Mouse (Mus musculus): Measurements from ENCODE around the gene Dcp1a. TPM values are rescaled to one million over a fixed set of nuclear protein-coding genes. Genes with fewer than 3 reads are reported as not detected.
"Not testable (repeated sequence)": the region's sequence is repeated elsewhere in the genome, so short reads cannot be mapped to it uniquely, and the experiment has no call there.

Gene Dcp1a
- polyA plus RNA-seq, 1 experiment from 2014 or later: 3.3 TPM

DNA sequence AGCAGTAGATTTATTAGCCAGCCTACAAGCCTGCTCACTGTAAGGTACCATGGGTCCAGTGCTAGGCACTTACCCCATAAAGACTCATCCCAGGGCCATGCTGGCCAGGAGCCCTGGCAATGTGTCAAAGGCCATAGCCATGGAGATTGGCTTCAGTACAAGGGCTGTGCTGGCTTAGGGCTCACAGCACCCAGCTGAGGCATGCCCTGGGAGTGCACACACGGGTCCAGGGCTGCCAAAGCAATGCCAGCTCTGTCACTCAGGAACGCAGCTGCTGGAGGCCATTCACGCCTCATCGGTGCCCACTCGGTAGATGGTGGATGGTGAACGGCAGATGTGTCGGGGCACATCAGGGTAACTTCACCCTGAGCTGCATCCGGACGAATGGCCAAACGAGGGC is 62.2 kb downstream of the Dcp1a start:
- Histone ChIP-seq H3K4me3 (ENCODE audit: low read depth, low read length) (no peak overlapping the region), H3K9me3 (ENCODE audit: low read length) (no peaks in the 10 kb centered on the region), H3K36me3 (replicated peaks; ENCODE audit: insufficient read depth, low read length) (no peaks in the 10 kb centered on the region), H3K4me1 (ENCODE audit: insufficient read depth) (no peaks in the 10 kb centered on the region), H3K4me2 (ENCODE audit: low read depth, low read length) (no peak overlapping the region), H3K27ac (ENCODE audit: low read depth) (no peak overlapping the region), H3K9ac (replicated peaks) (no peak overlapping the region), H3K27me3 (ENCODE audit: insufficient read depth, low read length) (no peaks in the 10 kb centered on the region)
- TF ChIP-seq EP300 (IDR thresholded peaks at IDR 0.05; ENCODE audit: low read depth): no peak
- TF ChIP-seq CTCF (IDR thresholded peaks at IDR 0.05; ENCODE audit: low read depth): no peak
- WGBS (ENCODE audit: insufficient replicate concordance): 78% methylated on average over 10 of the region's 10 CpGs
- no peak for DNase-seq
- ATAC-seq: 0 out of 2 replicates have a peak, but pooled peaks have one; percentile 31

DNA sequence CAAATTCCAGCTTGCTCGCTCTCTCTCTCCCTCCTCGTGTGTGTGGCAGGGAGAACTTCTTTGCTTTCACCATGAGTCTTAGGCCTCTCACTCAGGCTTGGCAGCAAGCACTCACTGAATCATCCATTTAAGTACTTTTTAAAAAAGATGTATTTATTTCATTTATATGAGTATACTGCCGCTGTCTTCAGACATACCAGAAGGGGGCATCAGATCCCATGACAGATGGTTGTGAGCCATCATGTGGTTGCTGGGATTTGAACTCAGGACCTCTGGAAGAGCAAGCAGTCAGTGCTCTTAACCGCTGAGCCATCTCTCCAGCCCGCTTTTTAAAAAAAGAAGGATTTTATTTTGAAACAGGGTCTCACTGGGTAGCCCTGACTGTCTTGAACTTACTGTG is 64.0 kb downstream of the Dcp1a start:
- not testable (repeated sequence) for H3K4me1 ChIP-seq (ENCODE audit: insufficient read depth); H3K9ac ChIP-seq (replicated peaks); H3K4me3 ChIP-seq (ENCODE audit: low read depth, low read length); H3K36me3 ChIP-seq (replicated peaks; ENCODE audit: insufficient read depth, low read length); ATAC-seq; H3K4me2 ChIP-seq (ENCODE audit: low read depth, low read length); DNase-seq; H3K27ac ChIP-seq (ENCODE audit: low read depth); H3K27me3 ChIP-seq (ENCODE audit: insufficient read depth, low read length); H3K9me3 ChIP-seq (ENCODE audit: low read length)
- TF ChIP-seq CTCF (IDR thresholded peaks at IDR 0.05; ENCODE audit: low read depth): peak; percentile 38; the same call in 1 of the 2 replicates
- 85% methylated on average over 5 of the region's 5 CpGs for WGBS (ENCODE audit: insufficient replicate concordance)

DNA sequence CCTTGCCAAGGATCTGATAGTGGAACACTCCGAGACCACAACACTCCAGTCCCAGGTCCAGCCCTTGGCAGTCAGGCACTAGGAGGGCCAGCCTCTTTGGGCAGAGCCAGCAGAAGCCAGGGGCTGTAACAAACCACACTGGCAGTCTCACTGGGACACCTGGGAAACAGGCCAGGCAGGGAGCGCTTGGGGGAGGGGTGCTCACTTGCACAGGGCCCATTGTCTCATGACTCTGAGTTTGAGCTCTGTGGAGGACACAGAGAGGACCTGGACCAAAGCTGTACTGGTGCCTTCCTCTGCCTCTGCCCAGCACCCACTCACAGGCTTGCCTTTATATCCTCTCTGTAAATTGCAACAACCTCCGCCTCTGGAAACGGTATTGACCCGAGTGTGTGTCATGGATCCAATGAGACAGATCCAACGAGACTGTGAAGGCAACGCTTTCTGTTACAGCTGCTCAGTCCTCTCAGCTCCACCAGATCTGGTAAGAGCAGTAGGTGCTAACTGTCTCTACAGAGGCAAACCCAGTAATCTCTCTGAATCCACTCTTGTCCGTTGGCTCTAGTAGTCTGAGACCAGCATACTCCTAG is 68.9 kb downstream of the Dcp1a start, which contains the start of gene Tkt:
TSS of gene Tkt (plus strand) at position 229 of the 590 bp plus-strand sequence.
- no peaks in the 10 kb centered on the region for H3K27me3 ChIP-seq (ENCODE audit: insufficient read depth, low read length)
- peaks cover 34% of the 10 kb centered on the region for H3K4me1 ChIP-seq (ENCODE audit: insufficient read depth)
- no peaks in the 10 kb centered on the region for H3K9me3 ChIP-seq (ENCODE audit: low read length)
- peak within 1 kb of the TSS; percentile 79 for H3K4me3 ChIP-seq (ENCODE audit: low read depth, low read length)
- 25% methylated on average over 8 of the region's 8 CpGs for WGBS (ENCODE audit: insufficient replicate concordance)
- TF ChIP-seq EP300 (IDR thresholded peaks at IDR 0.05; ENCODE audit: low read depth) (no peak), CTCF (IDR thresholded peaks at IDR 0.05; ENCODE audit: low read depth) (no peak)
- ATAC-seq (peak; percentile 29), DNase-seq (peak; percentile 73)
- peak within 1 kb of the TSS; percentile 97 for H3K27ac ChIP-seq (ENCODE audit: low read depth)
- H3K36me3 ChIP-seq (replicated peaks; ENCODE audit: insufficient read depth, low read length): no peaks in the 10 kb centered on the region; the same call in 1 of the 2 replicates
- peak within 1 kb of the TSS; percentile 98 for H3K4me2 ChIP-seq (ENCODE audit: low read depth, low read length)
- H3K9ac ChIP-seq (replicated peaks): peak within 1 kb of the TSS; percentile 87

DNA sequence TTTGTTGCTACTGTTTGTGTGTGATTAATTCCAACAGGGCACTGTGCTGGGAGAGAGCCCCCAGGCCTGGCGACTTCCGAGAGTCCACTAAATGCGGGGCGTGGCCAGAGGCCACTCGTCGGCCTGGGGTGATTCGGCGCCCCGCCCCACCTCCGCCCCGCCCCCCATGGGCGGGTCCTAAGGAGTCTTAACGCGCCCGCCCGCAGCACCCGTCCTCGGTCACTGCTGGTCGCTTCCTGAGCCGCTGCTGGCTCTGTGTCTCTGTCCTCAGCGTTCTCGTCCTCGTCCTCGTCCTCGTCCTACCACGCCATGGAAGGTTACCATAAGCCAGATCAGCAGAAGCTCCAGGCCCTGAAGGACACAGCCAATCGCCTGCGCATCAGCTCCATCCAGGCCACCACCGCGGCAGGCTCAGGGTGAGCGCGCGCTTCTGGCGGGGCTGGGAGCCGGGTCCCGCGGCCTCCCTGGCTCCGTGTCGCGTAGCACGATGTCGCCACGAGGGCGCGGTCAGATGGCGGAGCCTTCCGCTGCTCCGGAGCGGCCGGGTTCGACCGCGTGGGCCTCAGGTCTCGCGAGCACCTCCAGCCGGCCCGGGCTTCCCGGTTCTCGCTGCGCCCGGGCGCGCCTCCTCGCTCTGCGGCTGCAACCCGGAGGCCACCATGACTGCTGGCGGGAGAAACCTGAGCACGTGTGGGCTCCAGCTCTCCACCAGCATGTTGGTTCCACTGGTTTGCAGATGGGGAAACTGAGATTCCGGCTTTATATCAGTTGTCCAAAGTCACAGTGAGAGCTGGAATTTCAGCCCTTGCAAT is 69.8 kb downstream of the Dcp1a start:
- under 1% methylated on average over 65 of the region's 69 CpGs for WGBS (ENCODE audit: insufficient replicate concordance)

DNA sequence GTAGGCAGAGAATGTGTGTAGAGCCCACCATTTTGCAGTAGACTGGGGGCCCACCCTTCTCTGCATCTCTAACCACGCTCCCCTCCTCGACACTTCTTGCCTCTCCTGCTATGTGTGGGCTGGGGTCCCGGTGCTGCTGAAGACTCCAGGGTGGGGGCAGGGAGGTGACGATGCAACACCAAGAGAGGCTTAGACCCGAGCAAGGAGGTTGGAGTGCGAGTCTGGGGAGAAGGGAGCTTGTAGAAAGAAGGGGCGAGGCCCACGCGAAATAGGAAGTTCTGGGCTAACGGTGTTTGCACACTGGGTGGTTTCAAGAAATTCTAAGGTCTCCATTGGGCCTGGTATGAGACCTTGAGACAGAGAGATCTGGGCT is 70.4 kb downstream of the Dcp1a start:
- H3K27me3 ChIP-seq (ENCODE audit: insufficient read depth, low read length): no peaks in the 10 kb centered on the region
- DNase-seq (peak; percentile 40), ATAC-seq (no peak)
- peak overlapping the region; percentile 79 for H3K4me3 ChIP-seq (ENCODE audit: low read depth, low read length)
- H3K4me1 ChIP-seq (ENCODE audit: insufficient read depth): peaks cover 34% of the 10 kb centered on the region
- H3K27ac ChIP-seq (ENCODE audit: low read depth): peak overlapping the region; percentile 97
- peak overlapping the region; percentile 98 for H3K4me2 ChIP-seq (ENCODE audit: low read depth, low read length)
- no peaks in the 10 kb centered on the region for H3K9me3 ChIP-seq (ENCODE audit: low read length)
- 0% methylated on average over 10 of the region's 10 CpGs for WGBS (ENCODE audit: insufficient replicate concordance)
- peak overlapping the region; percentile 87 for H3K9ac ChIP-seq (replicated peaks)
- H3K36me3 ChIP-seq (replicated peaks; ENCODE audit: insufficient read depth, low read length): peaks cover 6% of the 10 kb centered on the region; the same call in 1 of the 2 replicates
- TF ChIP-seq EP300 (IDR thresholded peaks at IDR 0.05; ENCODE audit: low read depth) (no peak), CTCF (IDR thresholded peaks at IDR 0.05; ENCODE audit: low read depth) (no peak)

More for the DNA sequence above, 69.8 kb downstream of the Dcp1a start:
- Histone ChIP-seq H3K36me3 (replicated peaks; ENCODE audit: insufficient read depth, low read length) (peaks cover under 1% of the 10 kb centered on the region; the same call in 1 of the 2 replicates), H3K9ac (replicated peaks) (peak overlapping the region; percentile 87), H3K27ac (ENCODE audit: low read depth) (peak overlapping the region; percentile 97), H3K4me1 (ENCODE audit: insufficient read depth) (peaks cover 34% of the 10 kb centered on the region), H3K4me2 (ENCODE audit: low read depth, low read length) (peak overlapping the region; percentile 98), H3K9me3 (ENCODE audit: low read length) (no peaks in the 10 kb centered on the region), H3K27me3 (ENCODE audit: insufficient read depth, low read length) (no peaks in the 10 kb centered on the region), H3K4me3 (ENCODE audit: low read depth, low read length) (peak overlapping the region; percentile 79)
- ATAC-seq: peak; percentile 93
- DNase-seq: peak; percentile 98
- TF ChIP-seq EP300 (IDR thresholded peaks at IDR 0.05; ENCODE audit: low read depth) (peak; percentile 14; the same call in 1 of the 2 replicates), CTCF (IDR thresholded peaks at IDR 0.05; ENCODE audit: low read depth) (no peak)

Measured in liver, postnatal 0 days (tissue).